Mouse (Mus musculus) heart, embryonic 11.5 days (tissue): ENCODE data around the gene R3hcc1l. TPM values are rescaled to one million over a fixed set of nuclear protein-coding genes. Genes with fewer than 3 reads are reported as not detected.

Source experiments
- ATAC-seq: fragments of 200-750 bp; cut with Nextera tagmentation; replicated peaks from 2 replicates; pipeline ENCODE4 v1.8.0; 2017; ENCODE audit warnings: moderate library complexity; ENCODE audit not compliant: insufficient number of reproducible peaks, low FRiP score, low TSS enrichment
- H3K27ac ChIP-seq: fragments of 300-500 bp; sonication (generic); 2 replicates; pipeline ENCODE4 v1.5.1; 2014; ENCODE audit warnings: mild to moderate bottlenecking, low read depth, low read length
- H3K27me3 ChIP-seq: fragments of 300-500 bp; sonication (generic); 2 replicates; pipeline ENCODE4 v1.6.1; 2014; ENCODE audit warnings: mild to moderate bottlenecking, low read length, mixed read lengths; ENCODE audit not compliant: control insufficient read depth, insufficient read depth
- H3K36me3 ChIP-seq: fragments of 300-500 bp; sonication (generic); 2 replicates; pipeline ENCODE4 v1.6.1; 2014; ENCODE audit warnings: mild to moderate bottlenecking, low read length, moderate library complexity, mixed read lengths; ENCODE audit not compliant: control insufficient read depth, insufficient read depth
- H3K4me1 ChIP-seq: fragments of 300-500 bp; sonication (generic); 2 replicates; pipeline ENCODE4 v1.6.1; 2014; ENCODE audit warnings: low read length; ENCODE audit not compliant: control insufficient read depth, insufficient read depth
- H3K4me2 ChIP-seq: fragments of 300-500 bp; sonication (generic); 2 replicates; pipeline ENCODE4 v1.6.1; 2014; ENCODE audit warnings: mild to moderate bottlenecking, moderate library complexity
- H3K4me3 ChIP-seq: fragments of 300-500 bp; sonication (generic); 2 replicates; pipeline ENCODE4 v1.5.1; 2014; ENCODE audit warnings: low read depth, low read length
- H3K9ac ChIP-seq: fragments of 300-500 bp; sonication (generic); 2 replicates; pipeline ENCODE4 v1.6.1; 2014; ENCODE audit warnings: mild to moderate bottlenecking, low read depth, low read length, moderate library complexity
- H3K9me3 ChIP-seq: fragments of 300-500 bp; sonication (generic); replicated peaks from 2 replicates; pipeline ENCODE4 v1.6.1; 2016; ENCODE audit warnings: low read length; ENCODE audit not compliant: control insufficient read depth
- WGBS: fragments of 180-500 bp; shearing (Covaris S2); extraction: QIAGEN DNeasy Blood & Tissue Kit; methylation state at CpG from one replicate; pipeline ENCODE4 v1.1.7; 2014; ENCODE audit not compliant: insufficient replicate concordance; 5-methylcytosine and 5-hydroxymethylcytosine counted together
- polyA plus RNA-seq: library from polyadenylated mRNA; unstranded; fragments of >200 nt; fragmentation: Nextera tagmentation; extraction: Ambion mirVana; gene quantifications from 2 replicates; pipeline ENCODE4 v1.2.1, GENCODE M21; 2014

The R3hcc1l gene
- polyA plus RNA-seq, 1 experiment from 2014 or later = 13.1 TPM

DNA sequence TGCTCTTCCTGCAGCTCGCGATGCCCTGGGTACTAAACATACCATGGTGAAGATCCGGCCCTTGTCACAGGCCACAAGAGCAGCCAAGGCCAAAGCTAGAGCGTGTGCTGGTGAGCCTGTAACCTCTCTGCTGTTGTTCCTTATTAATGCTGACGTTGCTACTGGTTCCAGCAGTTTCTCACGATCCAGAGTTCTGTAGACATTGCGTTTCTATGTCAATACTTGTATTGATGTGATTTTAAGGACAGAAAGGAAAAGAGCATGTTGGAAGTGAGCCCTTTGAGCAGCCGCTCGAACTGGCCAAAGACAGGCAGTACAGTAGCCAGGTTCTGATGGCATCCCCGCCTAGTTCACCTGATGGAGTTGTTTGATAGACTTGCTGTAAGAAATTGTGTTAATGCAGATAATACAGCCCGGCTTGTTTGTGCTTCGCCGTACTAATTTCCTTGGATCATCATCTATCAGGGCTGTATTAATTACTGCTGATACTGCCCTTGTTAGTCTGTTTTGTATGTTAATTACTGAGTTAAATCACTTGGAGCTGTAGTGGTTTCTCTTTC lies 64.3 kb downstream of the R3hcc1l start:
- Histone ChIP-seq H3K4me1 (peaks cover 9% of the 10 kb centered on the region), H3K36me3 (no peaks in the 10 kb centered on the region), H3K27me3 (no peaks in the 10 kb centered on the region), H3K9me3 (no peaks in the 10 kb centered on the region), H3K4me2 (no peak overlapping the region), H3K27ac (peak overlapping the region; percentile 25), H3K9ac (no peak overlapping the region), H3K4me3 (no peak overlapping the region)
- WGBS = 91% methylated on average over 13 of the region's 13 CpGs
- no peak for ATAC-seq

GRCm38 (mm10) chr19:42583677-42584076 lies 65.1 kb downstream of the R3hcc1l start:
- H3K27me3 ChIP-seq = no peaks in the 10 kb centered on the region
- no peaks in the 10 kb centered on the region for H3K9me3 ChIP-seq
- 81% methylated on average over 5 of the region's 5 CpGs for WGBS
- H3K4me2 ChIP-seq = no peak overlapping the region
- H3K36me3 ChIP-seq = no peaks in the 10 kb centered on the region
- H3K9ac ChIP-seq = no peak overlapping the region
- H3K27ac ChIP-seq = peak overlapping the region; percentile 25; the same call in 1 of the 2 replicates
- ATAC-seq = no peak
- H3K4me1 ChIP-seq = peaks cover 9% of the 10 kb centered on the region
- no peak overlapping the region for H3K4me3 ChIP-seq

DNA sequence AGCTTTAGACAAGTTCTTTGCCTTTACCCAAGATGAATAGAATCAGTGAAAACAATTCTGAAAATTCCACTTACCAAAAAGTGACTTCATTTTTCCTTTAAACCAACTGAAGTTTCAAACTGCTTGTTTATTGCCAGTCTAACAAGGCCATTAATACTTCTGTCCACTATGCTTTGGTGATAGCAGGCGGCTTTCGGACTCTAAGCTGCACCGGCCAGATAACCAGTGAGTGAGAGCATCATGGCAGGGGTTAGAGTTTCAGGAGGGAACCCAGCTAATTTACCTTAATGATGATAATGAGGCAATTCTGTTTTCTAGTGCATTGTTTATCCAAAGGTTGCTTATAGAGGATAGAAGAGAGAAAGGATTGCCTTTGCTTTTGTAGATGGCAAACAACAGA lies 65.6 kb downstream of the R3hcc1l start:
- Histone ChIP-seq H3K4me2 (no peak overlapping the region), H3K4me1 (peaks cover 9% of the 10 kb centered on the region), H3K27me3 (no peaks in the 10 kb centered on the region), H3K27ac (peak overlapping the region; percentile 46; the same call in 1 of the 2 replicates), H3K36me3 (no peaks in the 10 kb centered on the region), H3K4me3 (no peak overlapping the region), H3K9me3 (no peaks in the 10 kb centered on the region), H3K9ac (no peak overlapping the region)
- WGBS = 76% methylated on average over 3 of the region's 3 CpGs
- peak; percentile 84 for ATAC-seq

DNA sequence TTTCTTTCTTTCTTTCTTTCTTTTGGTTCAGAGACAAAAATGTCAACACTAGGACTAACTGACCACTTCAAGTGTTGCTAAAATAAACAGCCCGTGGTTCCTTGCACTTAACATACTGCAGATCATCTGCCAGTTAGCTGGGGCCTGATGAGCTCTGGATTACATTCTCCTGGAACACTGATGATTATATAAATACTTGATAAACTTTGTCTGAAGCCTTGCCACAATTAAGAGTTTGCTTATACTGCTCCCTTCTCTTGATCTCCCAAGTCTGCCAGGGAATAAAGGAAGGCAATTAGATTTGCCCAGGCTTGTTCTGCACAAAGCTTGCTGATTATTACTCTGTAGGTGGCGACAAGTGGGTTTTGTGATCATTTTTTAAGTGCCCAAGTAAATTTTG lies 69.1 kb downstream of the R3hcc1l start:
- Histone ChIP-seq H3K9ac (no peak overlapping the region), H3K36me3 (no peaks in the 10 kb centered on the region), H3K27ac (0 out of 2 replicates have a peak overlapping the region, but pooled peaks have one; percentile 0), H3K4me2 (no peak overlapping the region; the same call in 1 of the 2 replicates), H3K9me3 (no peaks in the 10 kb centered on the region), H3K27me3 (no peaks in the 10 kb centered on the region), H3K4me3 (no peak overlapping the region), H3K4me1 (peaks cover 7% of the 10 kb centered on the region)
- WGBS = 54% methylated on average over 2 of the region's 2 CpGs
- no peak for ATAC-seq

- WGBS = 84% methylated on average over 1 of the region's 1 CpGs
These were observed 70.7 kb downstream of the R3hcc1l start for GRCm38 (mm10) chr19:42589246-42589645.

DNA sequence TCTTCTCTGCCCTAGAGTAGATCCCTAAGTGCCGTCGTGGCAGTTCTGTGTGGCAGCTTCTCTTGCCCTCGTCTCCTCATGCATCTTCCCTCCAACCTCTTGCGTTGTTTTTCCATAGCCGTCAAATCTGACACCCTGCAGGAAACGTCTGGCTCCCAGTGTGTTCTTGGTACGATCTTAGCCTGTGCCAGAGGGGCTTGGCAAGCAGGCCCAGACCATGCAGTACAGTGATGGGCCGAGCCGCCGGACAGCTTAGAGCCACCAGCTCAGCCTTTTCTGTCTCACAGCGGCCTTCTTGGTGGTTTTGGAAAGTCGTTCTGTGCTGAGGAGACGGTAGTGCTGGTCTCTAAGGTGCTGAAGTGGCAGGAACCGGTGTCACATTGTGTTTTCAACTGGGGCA lies 73.0 kb downstream of the R3hcc1l start:
- no peaks in the 10 kb centered on the region for H3K36me3 ChIP-seq
- no peak overlapping the region for H3K27ac ChIP-seq
- WGBS = 77% methylated on average over 14 of the region's 14 CpGs
- H3K4me1 ChIP-seq = peaks cover 14% of the 10 kb centered on the region
- no peak overlapping the region for H3K4me3 ChIP-seq
- no peaks in the 10 kb centered on the region for H3K9me3 ChIP-seq
- ATAC-seq = no peak
- H3K9ac ChIP-seq = no peak overlapping the region
- no peak overlapping the region for H3K4me2 ChIP-seq
- no peaks in the 10 kb centered on the region for H3K27me3 ChIP-seq

More at GRCm38 (mm10) chr19:42589246-42589645, 70.7 kb downstream of the R3hcc1l start:
- no peak for ATAC-seq
- H3K4me2 ChIP-seq = no peak overlapping the region
- peaks cover 14% of the 10 kb centered on the region for H3K4me1 ChIP-seq
- H3K9ac ChIP-seq = no peak overlapping the region
- H3K4me3 ChIP-seq = no peak overlapping the region
- no peaks in the 10 kb centered on the region for H3K36me3 ChIP-seq
- H3K27me3 ChIP-seq = no peaks in the 10 kb centered on the region
- no peaks in the 10 kb centered on the region for H3K9me3 ChIP-seq
- no peak overlapping the region for H3K27ac ChIP-seq

DNA sequence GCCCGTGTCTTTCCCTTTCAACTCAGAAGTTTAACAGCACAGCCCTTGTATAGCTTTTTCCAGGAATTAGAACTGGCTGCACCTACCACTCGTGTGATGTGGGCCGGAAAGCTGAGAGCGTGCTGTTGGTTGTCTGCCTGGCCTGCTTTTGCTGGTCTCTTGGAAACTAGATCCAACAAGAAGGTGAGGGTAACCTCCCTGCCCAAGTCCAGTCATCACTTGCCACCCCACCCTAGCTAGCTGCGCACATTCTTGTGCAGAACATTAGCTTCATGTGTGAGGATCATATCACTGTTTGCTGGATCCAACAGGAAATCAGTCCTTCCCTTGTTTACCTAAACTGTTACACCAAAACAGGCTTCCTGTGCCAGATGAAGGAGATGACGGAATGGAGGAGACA lies 74.9 kb downstream of the R3hcc1l start:
- H3K27ac ChIP-seq = no peak overlapping the region
- no peaks in the 10 kb centered on the region for H3K36me3 ChIP-seq
- H3K9ac ChIP-seq = no peak overlapping the region
- H3K9me3 ChIP-seq = no peaks in the 10 kb centered on the region
- no peak for ATAC-seq
- H3K4me3 ChIP-seq = no peak overlapping the region
- H3K4me1 ChIP-seq = peaks cover 8% of the 10 kb centered on the region
- WGBS = 89% methylated on average over 6 of the region's 6 CpGs
- H3K4me2 ChIP-seq = no peak overlapping the region
- H3K27me3 ChIP-seq = no peaks in the 10 kb centered on the region

GRCm38 (mm10) chr19:42595066-42595465 lies 76.5 kb downstream of the R3hcc1l start:
- H3K9ac ChIP-seq = no peak overlapping the region
- H3K27me3 ChIP-seq = no peaks in the 10 kb centered on the region
- H3K36me3 ChIP-seq = no peaks in the 10 kb centered on the region
- no peak overlapping the region for H3K27ac ChIP-seq
- H3K4me2 ChIP-seq = no peak overlapping the region
- ATAC-seq = no peak
- H3K9me3 ChIP-seq = no peaks in the 10 kb centered on the region
- whole genome bisulfite sequencing = 85% methylated on average over 6 of the region's 6 CpGs
- H3K4me1 ChIP-seq = peaks cover 8% of the 10 kb centered on the region
- H3K4me3 ChIP-seq = no peak overlapping the region

DNA sequence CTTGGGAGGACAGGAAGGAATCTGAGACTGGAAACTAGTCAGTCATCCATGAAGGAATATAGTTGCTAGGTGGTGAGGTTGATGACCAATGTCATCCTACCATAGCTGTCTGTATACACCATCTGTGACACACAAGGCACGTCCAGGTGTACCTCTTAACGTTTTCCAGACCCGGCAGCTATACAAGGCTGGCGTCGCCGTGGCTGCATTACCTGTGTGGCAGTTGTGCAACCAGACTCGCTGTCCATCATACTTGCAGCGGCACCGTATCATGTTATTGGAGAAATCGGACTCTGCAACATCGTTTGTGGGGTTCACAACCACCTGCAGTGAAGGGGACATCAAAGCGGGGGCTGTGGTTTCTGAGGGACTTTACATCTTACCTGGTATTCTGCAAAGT lies 78.7 kb downstream of the R3hcc1l start:
- no peaks in the 10 kb centered on the region for H3K27me3 ChIP-seq
- WGBS = 90% methylated on average over 12 of the region's 12 CpGs
- no peak for ATAC-seq
- no peaks in the 10 kb centered on the region for H3K9me3 ChIP-seq
- H3K4me1 ChIP-seq = peaks cover 8% of the 10 kb centered on the region
- no peak overlapping the region for H3K4me3 ChIP-seq
- no peak overlapping the region for H3K27ac ChIP-seq
- no peaks in the 10 kb centered on the region for H3K36me3 ChIP-seq
- H3K9ac ChIP-seq = no peak overlapping the region
- H3K4me2 ChIP-seq = no peak overlapping the region
